Mouse (Mus musculus) spleen, embryonic (tissue): ENCODE measurements at regions not wholly inside any gene's neighbourhood (a gene's known extent, or its start where the extent isn't known, plus 50 kb on each side); places are given as distances from the start of the nearest gene placed in this dataset.
"Not testable (repeated sequence)": the region's sequence is repeated elsewhere in the genome, so short reads cannot be mapped to it uniquely, and the experiment has no call there.

Experiments used
- CTCF ChIA-PET: fragments of 350-600 bp; sonication (Branson Sonifier 250); formaldehyde crosslinking; loops from one replicate; lab custom pipeline; 2022; lab: Charles Lee

DNA sequence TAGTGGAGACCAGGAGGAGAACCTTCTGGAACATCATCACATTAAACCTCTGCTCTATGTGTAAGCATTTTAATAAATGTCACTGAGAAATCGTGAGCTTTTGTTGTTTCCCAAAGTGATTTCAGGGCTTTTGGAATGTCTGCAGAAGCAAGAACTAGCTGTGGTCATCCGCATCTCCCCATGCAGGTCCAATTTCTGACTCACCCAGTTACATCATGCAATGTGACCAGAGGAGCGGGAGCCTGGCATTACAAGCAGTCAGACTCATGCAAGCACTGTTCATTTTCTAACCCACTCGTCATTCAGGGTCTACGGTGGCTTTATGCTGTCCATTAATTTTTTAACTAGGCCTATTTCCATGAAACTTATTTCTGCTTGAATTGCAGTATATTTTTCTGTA lies 151.2 kb upstream of the Supt20 start:
- CTCF ChIA-PET = no interaction called here

DNA sequence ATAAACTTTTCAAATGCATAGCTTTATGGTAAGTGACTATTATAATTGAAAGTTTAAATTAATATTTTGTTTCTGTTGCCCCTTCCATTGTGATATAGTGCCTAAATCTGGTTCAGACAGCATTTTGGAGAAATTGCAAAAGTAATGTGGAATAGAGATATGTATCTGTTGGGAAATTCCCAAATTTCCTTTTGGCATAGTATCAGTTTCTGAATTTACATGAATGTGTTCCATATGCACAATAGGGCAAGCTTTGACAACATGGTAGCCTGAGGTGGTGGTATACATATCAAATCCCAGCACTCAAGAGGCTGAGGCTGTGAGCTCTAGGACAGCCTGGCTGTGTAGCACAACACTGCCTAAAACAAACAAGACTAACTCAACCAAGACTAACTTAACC lies 147.2 kb upstream of the Supt20 start:
- CTCF ChIA-PET = no interaction called here

DNA sequence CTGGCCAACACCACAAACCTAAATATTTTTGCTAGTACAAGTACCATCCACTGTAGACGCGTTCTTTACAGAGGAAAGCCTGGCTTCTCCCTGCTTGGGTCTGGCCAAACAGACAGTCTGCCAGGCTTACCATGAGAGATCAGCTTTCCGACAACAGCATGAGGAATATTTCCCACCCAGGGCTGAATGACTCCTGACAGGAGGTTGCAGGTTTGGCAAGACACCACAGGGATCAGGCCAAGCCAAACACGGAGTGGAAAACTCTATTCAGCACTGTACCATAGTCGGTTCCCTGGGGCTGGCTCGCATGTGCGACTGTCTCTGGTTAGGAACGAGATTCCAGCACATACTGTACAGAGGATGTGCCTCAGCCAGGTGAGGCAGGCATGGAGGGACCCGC lies 140.7 kb upstream of the Supt20 start:
- CTCF ChIA-PET = no interaction called here

DNA sequence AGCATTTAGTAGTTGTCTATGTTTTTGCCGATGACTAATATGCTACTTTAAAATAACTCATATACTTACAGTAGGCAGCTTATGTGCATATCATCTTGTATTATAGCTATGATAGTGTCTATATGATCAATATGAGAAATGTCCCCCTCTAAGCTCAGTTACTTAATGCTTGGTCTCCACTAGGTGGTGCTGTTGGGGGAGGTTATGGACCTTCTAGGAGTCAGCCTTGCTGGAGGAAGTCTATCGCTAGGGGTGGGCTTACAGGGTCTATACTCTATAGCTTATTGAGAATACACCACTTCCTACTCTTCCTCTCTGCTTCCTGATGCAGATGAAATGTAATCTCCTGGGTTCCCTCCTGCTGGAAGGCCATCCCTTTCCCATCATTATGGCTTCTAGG lies 136.7 kb upstream of the Supt20 start:
- CTCF ChIA-PET = interaction anchor here (0.6 kb wide), 1 partner anchor 45 kb away, joined by 7 read pairs; no protein-coding TSS in a partner anchor

DNA sequence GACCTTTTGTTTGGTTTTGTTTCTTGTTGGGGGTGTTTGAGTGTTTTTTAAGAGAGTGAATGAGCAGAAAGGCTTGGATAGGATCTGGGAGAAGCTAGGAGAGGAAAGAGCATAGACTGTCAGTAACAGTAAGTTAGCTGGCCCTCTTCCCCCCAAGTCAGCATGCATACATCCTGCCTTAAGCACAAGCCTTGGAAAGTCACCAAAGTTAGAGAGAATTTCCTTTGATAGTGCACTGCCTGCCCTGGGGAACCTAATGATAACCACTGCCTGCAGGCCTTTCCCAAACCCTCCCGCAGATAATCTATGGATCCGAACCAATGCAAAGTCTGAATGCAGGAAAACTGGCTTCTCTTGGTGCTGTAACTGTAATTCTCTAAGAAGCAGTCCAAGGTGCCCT lies 133.6 kb upstream of the Supt20 start:
- CTCF ChIA-PET = no interaction called here

DNA sequence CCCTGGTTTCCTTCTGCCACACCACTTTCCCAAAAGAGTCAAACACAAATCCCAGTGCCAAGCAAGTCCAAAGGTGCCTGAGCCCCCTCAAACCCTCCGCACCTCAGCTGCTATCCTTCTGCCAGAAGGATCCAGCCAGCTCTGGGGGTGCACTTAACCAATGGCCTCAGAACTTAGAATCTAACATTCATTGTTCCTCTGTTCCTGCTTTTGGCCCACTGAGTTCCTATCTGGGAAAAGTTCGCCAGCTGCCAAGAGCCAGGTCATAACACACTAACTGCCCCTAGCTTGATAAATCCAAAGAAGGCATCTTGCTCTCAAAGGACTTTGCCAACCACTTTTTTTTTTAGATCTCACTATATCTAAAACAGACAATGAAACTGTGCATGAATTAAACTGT lies 133.1 kb upstream of the Supt20 start:
- CTCF ChIA-PET = no interaction called here

DNA sequence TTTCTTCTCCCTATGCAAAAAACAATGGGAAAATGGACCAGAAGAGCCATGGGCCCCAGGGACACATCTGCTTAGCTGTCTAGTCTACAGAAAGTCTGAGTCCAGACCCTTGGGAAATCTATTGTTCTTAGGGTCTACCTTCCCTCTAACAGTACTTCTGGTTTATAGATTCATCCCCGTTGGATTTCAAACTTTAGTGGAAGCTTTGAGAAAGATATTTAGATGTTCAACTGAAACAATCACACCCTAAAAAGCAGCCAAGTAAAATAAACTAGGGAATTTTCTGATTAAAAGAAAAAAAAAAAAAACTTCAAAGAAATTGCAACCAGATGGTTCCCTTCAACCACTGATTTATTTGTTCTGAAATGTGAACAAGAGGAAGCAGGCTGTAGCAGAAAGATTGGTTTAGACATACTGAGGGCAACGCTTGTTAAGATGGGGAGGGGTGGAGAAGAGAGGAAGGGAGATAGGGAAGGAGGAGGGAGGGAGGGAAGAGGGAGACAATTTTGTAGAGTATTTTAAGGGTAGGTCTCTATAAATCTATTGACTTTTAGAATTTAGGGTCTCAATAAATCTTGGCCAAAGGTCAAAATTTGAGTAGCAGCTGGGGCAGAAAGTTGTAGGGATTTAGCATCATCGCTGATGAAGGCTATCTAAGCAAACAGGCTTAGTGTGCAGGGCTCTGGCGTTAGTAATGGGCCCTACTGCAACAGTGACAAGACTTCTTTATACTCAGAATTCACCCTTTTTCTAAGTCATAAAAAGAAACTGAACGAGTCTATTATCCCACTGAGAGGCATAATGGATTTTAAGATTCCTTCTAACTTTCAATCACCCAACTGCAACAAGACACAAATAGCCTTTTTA lies 132.3 kb upstream of the Supt20 start:
- CTCF ChIA-PET = no interaction called here

DNA sequence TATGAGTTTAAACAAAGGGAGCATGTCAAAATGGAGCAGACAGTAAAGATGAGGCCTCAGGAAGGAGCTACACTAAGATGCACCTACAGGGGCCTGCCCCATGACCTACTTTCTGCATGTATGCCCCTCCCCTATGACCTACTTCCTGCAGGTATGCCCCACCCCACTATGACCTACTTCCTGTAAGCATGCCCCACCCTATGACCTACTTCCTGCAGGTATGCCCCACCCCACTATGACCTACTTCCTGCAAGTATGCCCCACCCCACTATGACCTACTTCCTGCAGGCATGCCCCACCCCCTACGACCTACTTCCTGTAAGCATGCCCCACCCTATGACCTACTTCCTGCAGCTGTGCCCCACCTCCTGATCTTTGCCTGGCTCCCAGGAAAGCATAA lies 125.3 kb upstream of the Supt20 start:
- CTCF ChIA-PET = no interaction called here

DNA sequence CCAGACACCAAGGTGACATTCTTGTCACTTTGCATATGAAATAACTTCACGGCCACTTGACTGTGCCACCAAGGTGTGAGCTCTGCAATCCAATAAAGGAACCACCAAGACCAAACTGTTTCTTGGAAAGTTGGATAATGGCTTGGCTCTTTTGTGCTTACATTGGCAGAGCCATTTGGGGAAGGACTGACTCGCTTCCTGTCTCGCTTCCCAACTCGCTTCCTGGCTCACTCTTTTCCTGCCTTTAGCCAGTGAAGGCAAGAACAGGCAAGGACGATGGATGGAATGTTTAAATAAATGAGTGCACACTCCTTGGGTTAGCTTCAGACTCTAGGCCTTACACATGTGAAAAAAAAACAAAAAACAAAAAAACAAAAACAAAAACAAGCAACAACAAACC lies 124.5 kb upstream of the Supt20 start:
- CTCF ChIA-PET = no interaction called here

DNA sequence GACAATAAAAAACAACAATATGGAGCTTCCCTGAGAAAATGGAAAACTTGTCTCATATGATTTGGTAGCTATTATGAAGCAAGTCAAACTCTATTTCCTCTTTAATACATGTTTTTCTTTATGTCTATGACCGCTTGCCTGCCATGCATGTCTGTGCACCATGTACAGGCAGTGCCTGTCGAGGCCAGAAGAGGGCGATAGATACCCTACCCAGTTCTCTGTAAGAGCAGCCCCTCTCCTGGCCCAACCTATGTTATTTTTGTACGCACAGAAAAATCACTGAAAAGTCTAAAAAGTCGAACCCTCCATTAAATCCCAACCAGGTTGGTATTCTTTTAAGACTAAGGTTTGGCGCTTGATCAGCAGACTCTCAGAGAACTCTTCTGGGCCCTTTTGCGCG lies 122.1 kb upstream of the Supt20 start:
- CTCF ChIA-PET = no interaction called here

DNA sequence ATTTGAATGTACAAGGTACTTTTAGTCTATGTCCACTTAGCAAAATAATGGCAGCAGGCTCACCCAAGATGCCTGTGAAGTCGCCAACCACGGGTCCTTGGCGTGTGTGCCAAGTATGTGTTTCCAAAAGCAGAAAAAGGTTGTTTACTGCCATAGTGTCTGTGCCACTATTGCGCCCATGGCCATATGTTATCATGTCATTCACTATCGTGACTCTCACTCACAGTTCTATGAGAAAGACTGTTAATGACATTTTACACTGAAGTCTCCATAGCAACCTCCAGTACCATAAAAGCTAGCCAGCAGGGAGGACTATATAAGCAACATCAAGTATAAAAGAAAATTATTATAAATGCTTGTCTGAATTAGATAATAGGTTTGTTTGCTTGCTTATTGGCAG lies 114.8 kb upstream of the Supt20 start:
- CTCF ChIA-PET = no interaction called here

DNA sequence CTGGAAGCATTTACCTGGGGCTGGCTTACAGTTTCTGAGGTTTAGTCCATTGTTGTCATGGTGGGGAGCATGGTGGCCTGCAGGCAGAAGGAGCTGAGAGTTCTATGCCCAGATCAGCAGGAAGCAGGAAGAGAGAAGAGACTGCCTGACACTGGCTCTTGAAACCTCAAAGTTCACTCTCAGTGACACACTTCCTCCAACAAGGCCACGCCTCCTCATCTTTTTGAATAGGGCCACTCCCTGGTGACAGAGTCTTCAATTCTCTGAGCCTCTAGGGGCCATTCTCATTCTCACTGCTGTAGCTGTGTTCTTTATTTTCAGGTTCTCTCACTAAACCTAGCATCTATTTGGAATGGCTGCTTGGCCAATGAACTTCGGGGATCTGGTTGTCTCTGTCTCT lies 113.2 kb upstream of the Supt20 start:
- CTCF ChIA-PET = no interaction called here

DNA sequence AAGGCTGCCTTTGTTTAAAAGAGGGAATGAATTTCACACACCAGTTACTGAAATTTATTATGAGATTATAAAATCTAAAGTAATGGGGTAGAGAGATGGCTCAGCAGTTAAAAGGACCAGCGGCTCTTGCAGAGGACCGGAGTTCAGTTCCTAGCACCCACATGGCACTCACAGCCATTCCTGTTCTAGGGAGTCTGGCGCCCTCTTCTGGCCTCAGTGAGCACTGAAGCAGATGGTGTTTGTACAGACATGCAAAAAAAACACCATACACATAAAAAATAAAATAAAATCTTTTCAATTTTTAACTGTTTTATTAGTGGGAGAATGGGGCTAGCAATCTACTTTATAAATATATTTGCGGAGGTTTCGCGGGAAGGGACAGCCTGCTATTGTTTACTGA lies 112.3 kb upstream of the Supt20 start:
- CTCF ChIA-PET = no interaction called here

DNA sequence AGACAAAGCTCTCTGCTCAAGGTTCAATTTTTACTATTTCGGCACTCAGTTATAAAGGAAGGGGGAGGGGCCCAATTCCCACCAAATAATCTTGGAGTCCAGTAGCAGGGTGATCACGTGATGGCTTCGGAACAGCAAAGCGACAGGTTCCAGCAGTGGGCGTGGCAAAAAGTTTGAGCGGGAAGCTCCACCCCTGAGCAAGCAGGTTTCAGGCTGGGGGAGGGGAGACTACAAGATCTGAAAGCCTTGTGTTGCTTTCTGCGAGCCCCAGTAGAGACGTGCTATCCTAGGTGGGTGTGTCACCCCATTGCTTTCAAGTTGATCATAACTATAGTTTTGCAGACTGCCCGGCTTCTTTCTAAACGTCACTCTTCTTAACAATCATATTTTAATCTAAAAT lies 106.8 kb upstream of the Supt20 start:
- CTCF ChIA-PET = not testable (repeated sequence)

DNA sequence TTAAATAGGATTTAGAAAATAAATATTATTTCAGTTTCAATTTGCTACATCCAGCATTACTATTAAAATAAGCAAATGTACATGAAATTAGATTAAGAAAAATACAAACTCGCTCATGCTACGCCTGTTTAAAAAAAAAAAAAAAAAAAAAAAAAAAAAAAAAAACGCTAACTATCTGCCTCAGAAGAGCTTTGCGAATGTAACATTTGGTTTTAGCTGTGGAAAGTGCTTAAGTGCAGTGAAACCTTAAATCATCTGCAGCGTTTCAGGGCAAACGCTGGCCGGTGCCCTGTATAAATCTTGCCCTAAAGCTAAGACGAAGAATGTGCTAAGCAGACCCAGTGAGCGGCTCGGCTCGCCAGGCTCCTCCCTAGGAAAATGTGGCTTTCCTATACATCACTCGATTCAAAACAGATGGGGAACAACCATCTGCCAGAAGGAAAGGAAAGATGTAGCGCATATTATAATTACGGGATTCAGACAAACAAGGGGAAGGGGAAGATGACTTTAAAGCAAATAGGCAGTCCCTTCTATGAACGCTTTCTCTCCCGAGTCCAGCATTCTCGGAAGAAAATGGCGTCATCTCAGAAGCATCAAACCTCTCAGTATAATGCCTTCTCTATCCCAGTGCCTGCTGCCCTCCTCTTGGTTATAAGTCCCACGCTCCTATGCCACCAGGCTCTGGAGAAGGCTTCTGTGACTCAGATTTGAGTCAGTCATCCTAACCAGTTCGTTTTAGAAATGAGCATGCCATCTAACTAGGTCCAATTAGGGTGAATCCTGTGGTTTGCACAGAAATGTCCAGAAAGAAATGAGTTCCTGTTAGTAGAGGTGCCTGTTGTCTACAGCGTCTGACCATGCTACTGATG lies 105.2 kb upstream of the Supt20 start:
- CTCF ChIA-PET = interaction anchor here (1.1 kb wide), 1 partner anchor 8 kb away, joined by 3 read pairs; no protein-coding TSS in a partner anchor

DNA sequence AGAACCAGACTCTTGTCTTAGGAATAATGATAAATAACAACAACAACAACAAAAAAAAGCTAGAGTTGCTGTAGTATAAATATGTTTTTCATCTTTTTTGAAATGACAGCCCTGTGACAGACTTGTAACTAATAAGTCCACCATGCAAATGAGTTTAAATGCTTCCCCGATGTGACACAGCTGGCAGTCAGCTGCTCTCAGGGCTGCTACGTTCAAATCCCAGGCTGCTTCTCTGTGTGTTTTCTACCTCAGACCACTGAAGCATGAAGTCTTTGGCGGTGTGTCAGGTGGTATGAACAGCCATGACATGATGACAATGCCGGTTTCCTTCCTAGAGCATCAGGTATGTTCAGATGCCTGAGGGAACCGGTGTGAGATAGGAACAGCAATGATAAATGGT lies 104.4 kb upstream of the Supt20 start:
- CTCF ChIA-PET = no interaction called here

DNA sequence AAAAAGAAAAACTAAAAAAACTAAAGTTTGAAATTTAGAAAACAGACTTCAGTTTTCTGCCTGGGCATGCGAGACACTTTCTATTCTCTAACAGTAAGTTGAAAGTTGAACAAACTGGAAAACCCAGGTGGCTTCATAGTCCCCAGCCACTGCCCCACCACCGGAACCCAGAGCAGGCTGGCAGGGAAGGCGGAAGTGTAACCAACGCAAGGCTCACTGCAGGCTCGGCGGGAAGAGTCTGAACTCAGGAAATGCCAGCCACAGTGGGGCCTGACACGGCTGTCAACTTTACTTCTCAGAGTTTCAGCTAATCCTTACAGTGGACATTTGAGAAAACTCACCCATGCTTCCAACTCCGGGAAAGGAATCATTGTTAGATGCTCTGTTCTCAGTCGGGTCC lies 102.6 kb upstream of the Supt20 start:
- CTCF ChIA-PET = no interaction called here

DNA sequence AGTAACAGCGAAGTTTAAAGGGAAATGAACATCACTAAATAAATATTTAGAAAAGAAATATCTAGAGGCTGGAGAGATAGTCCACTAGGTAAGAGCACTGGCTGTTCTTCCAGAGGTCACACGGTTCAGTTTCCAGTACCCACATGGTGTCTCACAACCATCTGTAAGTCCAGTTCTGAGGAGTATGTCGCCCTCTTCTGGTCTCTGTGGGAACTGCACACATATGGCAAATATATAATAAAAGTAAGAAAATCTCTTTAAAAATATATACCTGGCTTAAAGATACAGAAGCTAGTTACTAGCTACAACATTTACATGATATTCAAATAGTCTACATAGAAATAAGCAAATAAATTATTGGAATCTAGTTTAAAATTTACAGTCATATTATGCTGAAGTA lies 101.4 kb upstream of the Supt20 start:
- CTCF ChIA-PET = no interaction called here

DNA sequence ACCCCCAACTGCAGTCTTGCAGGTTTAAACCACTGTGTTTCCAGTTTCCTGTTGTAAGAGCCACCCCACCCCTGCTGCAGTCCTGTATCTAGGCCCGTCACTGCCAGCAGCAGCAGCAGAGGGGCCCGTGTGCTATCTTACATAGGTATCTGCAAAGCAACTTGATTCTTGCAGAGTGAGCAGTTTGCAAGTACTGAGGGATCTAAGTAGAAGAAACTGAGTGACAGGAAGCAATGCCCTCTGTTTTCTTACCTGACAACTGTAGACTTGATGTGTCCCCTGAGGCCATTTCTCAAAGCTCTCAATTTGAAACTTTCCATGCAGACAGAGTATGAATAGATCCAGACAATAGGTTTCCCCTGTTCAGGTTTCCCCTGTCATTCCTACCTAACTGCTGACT lies 100.5 kb upstream of the Supt20 start:
- CTCF ChIA-PET = no interaction called here

DNA sequence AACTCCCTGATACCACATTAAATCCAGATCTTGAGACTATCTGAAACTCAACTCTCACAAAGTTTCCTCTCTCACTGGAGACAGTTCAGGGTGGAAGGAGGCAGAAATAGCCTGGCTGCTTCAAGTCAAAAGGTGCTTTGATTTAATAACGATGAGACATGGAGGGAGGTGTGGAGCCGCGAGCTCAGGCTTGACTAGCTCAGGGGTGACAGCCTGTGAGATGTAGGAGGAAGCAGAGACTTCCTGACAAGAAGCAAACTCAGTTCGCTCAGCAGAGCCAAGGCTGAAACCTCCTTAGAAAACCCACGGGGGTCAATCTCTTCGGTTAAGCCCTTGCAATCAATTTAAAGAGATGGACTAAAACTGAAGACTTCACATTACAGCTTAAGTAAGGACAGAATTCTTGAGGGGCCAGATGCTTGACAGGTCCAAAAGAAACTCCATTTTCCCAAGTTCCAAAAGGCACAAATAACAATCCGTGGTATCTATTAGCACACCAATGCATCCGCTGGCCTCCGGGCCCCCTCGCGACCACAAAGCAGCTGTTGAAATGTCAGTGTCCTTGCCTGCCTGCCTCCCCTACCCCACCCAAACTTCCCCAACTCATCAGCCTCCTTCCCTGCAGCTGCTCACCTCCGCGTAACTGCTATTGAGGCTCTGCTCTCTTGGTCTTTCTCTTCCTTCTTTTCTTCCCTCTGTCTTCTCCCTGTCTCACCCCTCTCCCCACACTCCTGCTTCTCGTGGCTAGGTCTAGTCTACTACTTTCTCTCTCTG lies 99.8 kb upstream of the Supt20 start:
- CTCF ChIA-PET = no interaction called here

DNA sequence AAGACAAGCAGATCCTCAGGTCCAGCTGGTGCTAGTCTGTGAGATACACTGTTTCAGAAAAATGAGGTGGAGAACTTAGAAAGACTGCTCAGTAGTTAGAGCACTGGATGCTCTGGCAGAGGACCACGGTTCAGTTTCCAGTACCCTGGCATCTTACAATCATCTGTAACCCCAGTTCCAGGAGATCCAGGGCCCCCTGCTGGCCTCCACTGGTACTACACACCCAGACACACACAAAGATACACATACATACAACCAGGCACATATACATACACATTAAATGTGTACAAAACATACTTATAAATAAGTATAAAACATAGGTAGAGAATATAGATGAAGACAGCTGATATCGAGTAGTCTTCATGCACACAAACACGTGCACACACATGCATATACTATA lies 97.4 kb upstream of the Supt20 start:
- CTCF ChIA-PET = interaction anchor here (1.0 kb wide), 1 partner anchor 8 kb away, joined by 3 read pairs; no protein-coding TSS in a partner anchor
